Mouse (Mus musculus): ENCODE data around the gene Ncoa3.

DNA sequence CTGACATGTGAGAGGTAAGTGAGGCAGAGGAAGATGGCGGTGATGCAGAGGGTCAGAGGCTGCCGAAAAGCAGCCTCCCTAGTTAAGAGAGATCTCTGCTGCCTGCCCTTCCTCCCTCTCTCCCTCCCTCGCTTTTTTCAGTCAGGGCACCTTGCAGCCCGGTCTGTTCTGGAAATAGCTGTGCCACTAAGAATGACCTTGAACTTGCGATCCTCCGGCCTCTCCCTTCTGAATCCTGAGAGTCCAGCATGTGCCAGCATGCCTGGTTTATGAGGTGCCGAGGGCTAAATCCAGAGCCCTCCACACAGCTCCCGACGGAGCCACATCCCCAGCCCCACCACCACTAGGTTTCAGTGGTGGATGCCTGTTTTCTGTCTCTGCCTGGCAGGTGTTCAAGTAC, 113.5 kb downstream of the Ncoa3 start:
- TF ChIP-seq CTCF (IDR thresholded peaks at IDR 0.05; ENCODE audit: low read depth) = no peak
- no peak for TF ChIP-seq EP300 (IDR thresholded peaks at IDR 0.05; ENCODE audit: low read depth)
